ENCODE assay signal across 12 mouse cellular contexts in the genomic region with DNA sequence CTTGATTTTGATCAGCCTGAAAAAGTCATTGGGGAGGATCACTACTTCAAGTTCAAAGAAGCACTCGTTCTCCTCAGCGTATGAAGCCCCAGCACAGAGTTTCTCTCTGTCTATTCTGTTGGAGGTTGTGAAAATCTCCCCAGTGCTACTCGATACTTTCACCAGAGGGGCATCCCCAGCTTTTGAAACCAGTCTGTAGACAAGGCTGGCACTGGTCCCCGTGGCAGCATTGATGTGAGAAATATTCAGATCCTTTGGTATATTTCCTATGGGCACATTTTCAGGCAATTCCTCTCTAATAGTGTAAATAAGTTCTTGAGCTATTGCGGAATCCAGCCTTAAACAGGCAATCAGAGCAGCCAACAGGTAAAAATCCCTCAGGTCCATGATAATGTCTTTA. TPM values are rescaled to one million over a fixed set of nuclear protein-coding genes. Genes with fewer than 3 reads are reported as not detected.
DNase-seq lines count a peak whose midpoint lies in the region; ATAC-seq lines count a peak whose summit lies in the region.
"Had no signal": no experiment of that assay in that cellular context is flagged by ENCODE, and none has a peak within 500 bp of the region (broad histone marks: within the 10 kb centered on the region; RNA-seq: fewer than 3 reads in every experiment).

No protein-coding gene starts in this region.

- no peak for DNase-seq in intestine, embryonic 14.5 days (ENCODE audit: low spot score)
- DNase-seq in cerebellum, postnatal 36 days: peak; percentile 32 to 48
- no peak for DNase-seq in thymus, postnatal 14 days
- no peak for DNase-seq in left cerebral cortex, postnatal 4 days
- DNase-seq: heart, adult 18-20 months; spleen, adult 18-20 months had no signal

- no peak overlapping the region for H3K9ac ChIP-seq in intestine, embryonic 14.5 days (ENCODE audit: low read length)
- no peak overlapping the region for H3K9ac ChIP-seq in intestine, embryonic 16.5 days (ENCODE audit: low read depth, low read length)
- H3K9ac ChIP-seq in forebrain, embryonic 16.5 days (replicated peaks; ENCODE audit: low read depth, low read length): peak overlapping the region; percentile 60
- peak overlapping the region; percentile 27; the same call in 1 of the 2 replicates for H3K9ac ChIP-seq in midbrain, embryonic 15.5 days

- H3K9me3 ChIP-seq in intestine, embryonic 14.5 days (ENCODE audit: control insufficient read depth, low read length): no peaks in the 10 kb centered on the region
- H3K9me3 ChIP-seq in intestine, embryonic 16.5 days (ENCODE audit: control insufficient read depth, low read length): no peaks in the 10 kb centered on the region
- H3K9me3 ChIP-seq in forebrain, embryonic 16.5 days (ENCODE audit: control insufficient read depth, low read length): no peaks in the 10 kb centered on the region
- no peaks in the 10 kb centered on the region for H3K9me3 ChIP-seq in midbrain, embryonic 15.5 days

- no peaks in the 10 kb centered on the region for H3K36me3 ChIP-seq in intestine, embryonic 14.5 days (ENCODE audit: control insufficient read depth, insufficient read depth, low read length)
- H3K36me3 ChIP-seq in intestine, embryonic 16.5 days (ENCODE audit: control insufficient read depth, insufficient read depth, low read length): no peaks in the 10 kb centered on the region
- H3K36me3 ChIP-seq in forebrain, embryonic 16.5 days (ENCODE audit: control insufficient read depth, insufficient read depth): 0 out of 2 replicates have a peak, but pooled peaks cover 2% of the 10 kb centered on the region
- no peaks in the 10 kb centered on the region for H3K36me3 ChIP-seq in midbrain, embryonic 15.5 days (replicated peaks)

- H3K4me2 ChIP-seq in intestine, embryonic 14.5 days (ENCODE audit: low read length): peak overlapping the region; percentile 88
- H3K4me2 ChIP-seq in intestine, embryonic 16.5 days (ENCODE audit: low read depth, low read length): no peak overlapping the region
- peak overlapping the region; percentile 72 for H3K4me2 ChIP-seq in forebrain, embryonic 16.5 days (ENCODE audit: low read length)
- peak overlapping the region; percentile 76 for H3K4me2 ChIP-seq in midbrain, embryonic 15.5 days

- intact Hi-C loops in left cerebral cortex, postnatal 4 days (cut with DNase I): loop anchor here (5.0 to 10.0 kb wide), 3 partner anchors 174 to 574 kb away; no protein-coding TSS in a partner anchor

- H3K27ac ChIP-seq in intestine, embryonic 14.5 days (ENCODE audit: low read depth): no peak overlapping the region
- no peak overlapping the region for H3K27ac ChIP-seq in intestine, embryonic 16.5 days (ENCODE audit: low read length)
- no peak overlapping the region for H3K27ac ChIP-seq in forebrain, embryonic 16.5 days (ENCODE audit: low read length)
- no peak overlapping the region for H3K27ac ChIP-seq in midbrain, embryonic 15.5 days

- H3K4me1 ChIP-seq in intestine, embryonic 14.5 days (replicated peaks; ENCODE audit: control insufficient read depth, insufficient read depth, low read length): peaks cover 4% of the 10 kb centered on the region
- H3K4me1 ChIP-seq in intestine, embryonic 16.5 days (ENCODE audit: control insufficient read depth, insufficient read depth, low read length): no peaks in the 10 kb centered on the region
- H3K4me1 ChIP-seq in forebrain, embryonic 16.5 days (replicated peaks; ENCODE audit: control insufficient read depth, insufficient read depth, low read length): peaks cover 35% of the 10 kb centered on the region
- peaks cover 25% of the 10 kb centered on the region for H3K4me1 ChIP-seq in midbrain, embryonic 15.5 days

- WGBS in intestine, embryonic 14.5 days: 84% methylated on average over 5 of the region's 5 CpGs
- WGBS in intestine, embryonic 16.5 days: 83% methylated on average over 5 of the region's 5 CpGs
- 44% methylated on average over 5 of the region's 5 CpGs for WGBS in forebrain, embryonic 16.5 days
- WGBS in midbrain, embryonic 15.5 days: 59% methylated on average over 5 of the region's 5 CpGs

- no peak overlapping the region for H3K4me3 ChIP-seq in intestine, embryonic 14.5 days (ENCODE audit: low read depth, low read length)
- no peak overlapping the region for H3K4me3 ChIP-seq in intestine, embryonic 16.5 days (ENCODE audit: low read length)
- peak overlapping the region; percentile 60 for H3K4me3 ChIP-seq in forebrain, embryonic 16.5 days (replicated peaks; ENCODE audit: low read length)
- H3K4me3 ChIP-seq in midbrain, embryonic 15.5 days: peak overlapping the region; percentile 61
- H3K4me3 ChIP-seq: myocyte had no signal

- ATAC-seq in intestine, embryonic 14.5 days (replicated peaks; ENCODE audit: low FRiP score, low TSS enrichment, low read depth): no peak
- no peak for ATAC-seq in intestine, embryonic 16.5 days
- no peak for ATAC-seq in forebrain, embryonic 16.5 days
- no peak for ATAC-seq in midbrain, embryonic 15.5 days (replicated peaks)
- no peak for ATAC-seq in erythroblast, adult 5-6 weeks (replicated peaks; ENCODE audit: low FRiP score, poor library complexity, severe bottlenecking)

- H3K27me3 ChIP-seq in intestine, embryonic 14.5 days (replicated peaks; ENCODE audit: control insufficient read depth, insufficient read depth, low read length): no peaks in the 10 kb centered on the region
- H3K27me3 ChIP-seq in intestine, embryonic 16.5 days (replicated peaks; ENCODE audit: control insufficient read depth, insufficient read depth, low read length): 0 out of 2 replicates have a peak, but pooled peaks cover 2% of the 10 kb centered on the region
- no peaks in the 10 kb centered on the region for H3K27me3 ChIP-seq in forebrain, embryonic 16.5 days (replicated peaks; ENCODE audit: control insufficient read depth, insufficient read depth, low read length)
- no peaks in the 10 kb centered on the region for H3K27me3 ChIP-seq in midbrain, embryonic 15.5 days (replicated peaks)

RNA-seq across cellular contexts. Expression of gene Pcdh9, which starts 2.1 kb away (rescaled TPM):
- 23.1 and 23.3 TPM in 2 replicates for polyA plus RNA-seq in intestine, embryonic 14.5 days (2014; fragmentation: Nextera tagmentation; extraction: Ambion mirVana)
- 13.6 and 14.6 TPM in 2 replicates for polyA plus RNA-seq in intestine, embryonic 16.5 days (2015; fragmentation: Nextera tagmentation; extraction: Ambion mirVana)
- polyA plus RNA-seq in forebrain, embryonic 16.5 days (2015; fragmentation: Nextera tagmentation; extraction: Ambion mirVana): 121 and 141 TPM in 2 replicates
- polyA plus RNA-seq in midbrain, embryonic 15.5 days (2015; fragmentation: Nextera tagmentation; extraction: Ambion mirVana): 165 and 172 TPM in 2 replicates
- total RNA-seq in erythroblast, adult 5-6 weeks (2015; ENCODE audit: low replicate concordance): not detected in 2 replicates
- total RNA-seq in erythroblast, adult 5-6 weeks (2017; ENCODE audit: low replicate concordance): 0.14 TPM in 1 of 2 replicates, not detected in the other
- total RNA-seq in left cerebral cortex, postnatal 4 days (2021): 100 to 1,000 TPM; 177 to 178 TPM
- total RNA-seq: common myeloid progenitor, adult 5-6 weeks had no signal

Comparison
In these comparisons a context has a peak if more than half of its experiments do, and no peak if none do; other contexts are left out.
1. DNase-seq: peak in cerebellum, postnatal 36 days (2 of 2); none in intestine, embryonic 14.5 days (single experiment), thymus, postnatal 14 days (single experiment) and left cerebral cortex, postnatal 4 days (single experiment).
2. H3K4me3 ChIP-seq: peak in forebrain, embryonic 16.5 days (single experiment) and midbrain, embryonic 15.5 days (single experiment); none in intestine, embryonic 14.5 days (single experiment) and intestine, embryonic 16.5 days (single experiment).
3. H3K9ac ChIP-seq: peak in forebrain, embryonic 16.5 days (single experiment) and midbrain, embryonic 15.5 days (single experiment); none in intestine, embryonic 14.5 days (single experiment) and intestine, embryonic 16.5 days (single experiment).